Mouse (Mus musculus): ENCODE results near the gene Lpp.

GRCm38 (mm10) chr16:24467544-24468290 lies 74.4 kb downstream of the Lpp start:
- TF ChIP-seq CTCF (IDR thresholded peaks at IDR 0.05; ENCODE audit: control insufficient read depth, insufficient read depth, insufficient replicate concordance, low read depth, low read length) (no peak), POLR2A (IDR thresholded peaks at IDR 0.05; ENCODE audit: control insufficient read depth, low read depth, low read length) (no peak)

Measured in testis, adult 2 months (tissue).